Mouse (Mus musculus) midbrain, embryonic 16.5 days (tissue): ENCODE measurements around the gene Rgl3. TPM values are rescaled to one million over a fixed set of nuclear protein-coding genes. Genes with fewer than 3 reads are reported as not detected.

ENCODE experiments used
- ATAC-seq: fragments of 200-750 bp; cut with Nextera tagmentation; 2 replicates; pipeline ENCODE4 v1.8.0; 2017; ENCODE audit warnings: moderate TSS enrichment
- H3K27ac ChIP-seq: fragments of 300-500 bp; sonication (generic); 2 replicates; pipeline ENCODE4 v1.5.1; 2014; ENCODE audit warnings: mild to moderate bottlenecking, low read length, mixed read lengths
- H3K27me3 ChIP-seq: fragments of 300-500 bp; sonication (generic); 2 replicates; pipeline ENCODE4 v1.6.1; 2014; ENCODE audit warnings: low read depth, low read length, mixed read lengths; ENCODE audit not compliant: control insufficient read depth, insufficient read depth
- H3K36me3 ChIP-seq: fragments of 300-500 bp; sonication (generic); 2 replicates; pipeline ENCODE4 v1.6.1; 2014; ENCODE audit warnings: mild to moderate bottlenecking, low read length, moderate library complexity, mixed read lengths; ENCODE audit not compliant: control insufficient read depth, insufficient read depth
- H3K4me1 ChIP-seq: fragments of 300-500 bp; sonication (generic); 2 replicates; pipeline ENCODE4 v1.6.1; 2014; ENCODE audit warnings: mild to moderate bottlenecking, low read length, mixed read lengths; ENCODE audit not compliant: control insufficient read depth, insufficient read depth
- H3K4me2 ChIP-seq: fragments of 300-500 bp; sonication (generic); 2 replicates; pipeline ENCODE4 v1.6.1; 2014; ENCODE audit warnings: mild to moderate bottlenecking, low read length, mixed read lengths
- H3K4me3 ChIP-seq: fragments of 300-500 bp; sonication (generic); 2 replicates; pipeline ENCODE4 v1.5.1; 2014; ENCODE audit warnings: low read depth, mild to moderate bottlenecking, low read length, moderate library complexity, mixed read lengths
- H3K9ac ChIP-seq: fragments of 300-500 bp; sonication (generic); 2 replicates; pipeline ENCODE4 v1.6.1; 2014; ENCODE audit warnings: low read depth, low read length, mixed read lengths
- H3K9me3 ChIP-seq: fragments of 300-500 bp; sonication (generic); replicated peaks from 2 replicates; pipeline ENCODE4 v1.6.1; 2014; ENCODE audit warnings: mild to moderate bottlenecking, low read length, mixed read lengths; ENCODE audit not compliant: control insufficient read depth, poor library complexity, severe bottlenecking
- WGBS: fragments of 180-500 bp; shearing (Covaris S2); extraction: QIAGEN DNeasy Blood & Tissue Kit; methylation state at CpG from one replicate; pipeline ENCODE4 v1.1.7; 2014; 5-methylcytosine and 5-hydroxymethylcytosine counted together
- polyA plus RNA-seq: library from polyadenylated mRNA; unstranded; fragments of >200 nt; fragmentation: Nextera tagmentation; extraction: Ambion mirVana; gene quantifications from 2 replicates; pipeline ENCODE4 v1.2.1, GENCODE M21; 2015

The Rgl3 gene
- polyA plus RNA-seq, 1 experiment from 2014 or later, result 0.88 TPM

GRCm38 (mm10) chr9:21992227-21992626 lies 3.0 kb upstream of the Rgl3 start:
- 75% methylated on average over 4 of the region's 4 CpGs for WGBS
- H3K9ac ChIP-seq, result no peak overlapping the region
- no peak overlapping the region for H3K4me2 ChIP-seq
- no peak overlapping the region for H3K4me3 ChIP-seq
- no peaks in the 10 kb centered on the region for H3K36me3 ChIP-seq
- peaks cover 19% of the 10 kb centered on the region for H3K4me1 ChIP-seq
- H3K9me3 ChIP-seq, result no peaks in the 10 kb centered on the region
- H3K27ac ChIP-seq, result no peak overlapping the region
- ATAC-seq, result no peak
- H3K27me3 ChIP-seq, result peaks cover 41% of the 10 kb centered on the region

- peak overlapping the region; percentile 53; the same call in 1 of the 2 replicates for H3K9ac ChIP-seq
- under 1% methylated on average over 32 of the region's 32 CpGs for WGBS
- H3K4me3 ChIP-seq, result peak overlapping the region; percentile 35
- H3K27ac ChIP-seq, result no peak overlapping the region
- H3K27me3 ChIP-seq, result peaks cover 48% of the 10 kb centered on the region
- peaks cover 19% of the 10 kb centered on the region for H3K4me1 ChIP-seq
- 0 out of 2 replicates have a peak, but pooled peaks have one; percentile 38 for ATAC-seq
- H3K36me3 ChIP-seq, result no peaks in the 10 kb centered on the region
- no peaks in the 10 kb centered on the region for H3K9me3 ChIP-seq
- peak overlapping the region; percentile 75 for H3K4me2 ChIP-seq
These were observed 685 bp downstream of the Rgl3 start for GRCm38 (mm10) chr9:21988421-21989101.

- ATAC-seq, result no peak
- Histone ChIP-seq H3K9me3 (no peaks in the 10 kb centered on the region), H3K4me1 (peaks cover 19% of the 10 kb centered on the region), H3K4me2 (peak overlapping the region; percentile 75), H3K9ac (0 out of 2 replicates have a peak overlapping the region, but pooled peaks have one; percentile 38), H3K27me3 (peaks cover 48% of the 10 kb centered on the region), H3K27ac (no peak overlapping the region), H3K36me3 (no peaks in the 10 kb centered on the region), H3K4me3 (peak overlapping the region; percentile 35)
- WGBS, result 10% methylated on average over 36 of the region's 36 CpGs
These were observed 1.5 kb downstream of the Rgl3 start for GRCm38 (mm10) chr9:21987592-21988342.

GRCm38 (mm10) chr9:21983911-21984310 lies 5.3 kb downstream of the Rgl3 start:
- H3K4me1 ChIP-seq, result peaks cover 12% of the 10 kb centered on the region
- H3K27ac ChIP-seq, result no peak overlapping the region
- H3K4me2 ChIP-seq, result no peak overlapping the region
- no peaks in the 10 kb centered on the region for H3K36me3 ChIP-seq
- 10% methylated on average over 3 of the region's 3 CpGs for WGBS
- no peaks in the 10 kb centered on the region for H3K9me3 ChIP-seq
- peaks cover 21% of the 10 kb centered on the region for H3K27me3 ChIP-seq
- ATAC-seq, result no peak
- H3K4me3 ChIP-seq, result no peak overlapping the region
- H3K9ac ChIP-seq, result no peak overlapping the region

DNA sequence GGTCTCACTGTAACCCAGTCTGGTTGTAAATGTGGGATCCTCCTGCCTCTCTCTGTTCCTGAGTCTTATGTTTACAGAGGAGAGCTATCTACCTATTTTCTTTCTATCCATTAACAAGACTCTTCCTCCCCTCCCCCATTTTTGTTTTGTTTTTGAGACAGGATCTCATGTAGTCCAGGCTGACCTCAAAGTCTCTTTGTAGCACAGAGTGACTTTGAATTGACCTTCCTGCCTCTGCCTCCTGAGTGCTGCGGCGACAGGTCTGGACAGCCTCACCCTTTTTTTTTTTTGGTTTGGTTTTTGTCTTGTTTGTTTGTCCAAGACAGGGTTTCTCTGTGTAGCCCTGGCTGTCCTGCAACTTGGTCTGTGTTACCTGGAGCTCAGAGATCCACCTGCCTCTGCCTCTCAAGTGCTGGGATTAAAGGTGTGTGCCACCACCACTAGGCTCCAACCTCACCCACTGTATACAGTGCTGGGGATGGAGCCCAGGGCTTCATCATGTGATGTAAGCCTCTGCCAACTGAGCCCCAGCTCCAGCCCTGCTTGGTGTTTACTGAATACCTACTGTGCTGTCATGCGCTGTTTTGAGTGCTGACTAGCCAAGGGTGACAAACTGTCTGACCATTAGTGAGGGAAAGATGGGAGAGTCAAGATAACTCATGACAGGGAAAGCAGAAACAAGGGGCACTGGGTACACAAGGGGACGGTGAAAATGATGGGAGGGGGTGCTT lies 10.7 kb downstream of the Rgl3 start:
- Histone ChIP-seq H3K4me3 (no peak overlapping the region), H3K4me2 (no peak overlapping the region), H3K4me1 (no peaks in the 10 kb centered on the region), H3K36me3 (no peaks in the 10 kb centered on the region), H3K9ac (no peak overlapping the region), H3K9me3 (no peaks in the 10 kb centered on the region), H3K27ac (no peak overlapping the region), H3K27me3 (no peaks in the 10 kb centered on the region)
- no peak for ATAC-seq
- WGBS, result 89% methylated on average over 4 of the region's 4 CpGs

DNA sequence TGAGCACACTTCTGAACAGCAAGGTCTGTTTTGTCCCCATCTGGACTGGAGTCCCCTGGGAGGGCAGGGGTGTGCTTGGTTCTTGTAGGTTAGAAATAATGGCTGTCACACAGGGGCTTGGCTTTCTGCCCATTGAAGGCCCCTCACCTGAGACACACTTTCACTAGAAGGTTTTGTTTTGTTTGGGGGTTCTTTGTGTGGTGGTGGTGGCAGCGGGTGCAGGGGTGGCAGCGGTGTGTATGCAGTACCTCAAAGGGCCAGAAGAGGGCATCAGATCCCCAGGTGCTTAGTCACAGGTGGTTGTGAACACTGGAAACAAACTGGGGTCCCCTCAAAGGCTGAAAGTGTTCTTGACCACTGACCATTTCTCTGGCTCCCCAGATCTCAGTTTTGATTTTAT lies 11.3 kb downstream of the Rgl3 start:
- H3K27me3 ChIP-seq, result no peaks in the 10 kb centered on the region
- no peak overlapping the region for H3K9ac ChIP-seq
- no peak overlapping the region for H3K4me2 ChIP-seq
- WGBS, result 22% methylated on average over 2 of the region's 2 CpGs
- no peak for ATAC-seq
- no peaks in the 10 kb centered on the region for H3K4me1 ChIP-seq
- H3K9me3 ChIP-seq, result no peaks in the 10 kb centered on the region
- no peak overlapping the region for H3K27ac ChIP-seq
- no peaks in the 10 kb centered on the region for H3K36me3 ChIP-seq
- no peak overlapping the region for H3K4me3 ChIP-seq

DNA sequence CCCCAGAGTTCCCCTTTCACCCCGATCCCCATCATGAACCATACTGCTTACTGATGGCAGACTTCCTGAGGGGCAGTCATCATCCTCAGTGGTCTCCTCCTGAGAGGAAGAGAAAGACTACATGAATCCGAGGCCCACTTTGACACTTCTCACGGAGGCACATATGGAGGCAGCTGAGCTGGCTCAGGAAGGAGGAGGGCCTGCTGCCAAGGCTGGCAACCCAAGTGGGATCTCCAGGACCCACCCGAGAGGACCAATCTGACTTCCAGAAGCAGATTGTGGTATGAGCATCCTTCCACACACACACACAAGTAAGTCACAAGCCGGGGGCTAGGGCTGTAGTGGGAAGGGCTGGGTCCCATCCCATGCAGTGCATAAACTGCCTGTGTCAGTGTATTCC lies 11.9 kb downstream of the Rgl3 start:
- H3K36me3 ChIP-seq, result no peaks in the 10 kb centered on the region
- ATAC-seq, result no peak
- no peak overlapping the region for H3K27ac ChIP-seq
- H3K4me3 ChIP-seq, result no peak overlapping the region
- no peak overlapping the region for H3K9ac ChIP-seq
- 80% methylated on average over 5 of the region's 5 CpGs for WGBS
- H3K9me3 ChIP-seq, result no peaks in the 10 kb centered on the region
- H3K27me3 ChIP-seq, result no peaks in the 10 kb centered on the region
- no peak overlapping the region for H3K4me2 ChIP-seq
- H3K4me1 ChIP-seq, result no peaks in the 10 kb centered on the region

DNA sequence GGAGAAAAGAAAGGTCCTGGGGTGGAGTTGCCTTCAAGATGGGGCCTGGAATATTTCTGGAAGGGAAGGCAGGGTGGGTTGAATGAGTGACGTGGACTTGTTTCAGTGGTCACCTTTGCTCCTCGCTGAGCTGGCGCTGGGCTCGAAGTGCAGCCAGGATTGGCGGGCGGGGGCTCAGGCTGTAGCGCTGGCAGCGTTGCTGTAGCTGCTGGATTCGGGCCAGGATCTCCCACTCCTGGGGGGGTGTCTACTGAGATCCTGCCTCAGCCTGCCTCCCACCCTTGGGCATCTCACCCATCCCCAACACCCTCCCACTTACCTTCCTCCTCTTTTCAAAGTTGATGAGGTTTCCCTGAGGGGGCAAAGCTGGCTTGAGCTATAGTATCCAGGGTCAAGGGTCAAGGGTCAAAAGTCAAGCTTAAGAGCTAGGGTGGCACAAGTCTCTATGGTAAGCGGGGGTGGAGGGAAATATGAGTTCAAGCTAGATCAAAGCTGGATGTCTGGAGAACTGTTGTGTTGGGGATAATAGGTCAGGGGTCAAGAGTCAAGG lies 12.5 kb downstream of the Rgl3 start:
- no peak overlapping the region for H3K27ac ChIP-seq
- no peaks in the 10 kb centered on the region for H3K4me1 ChIP-seq
- no peak overlapping the region for H3K4me3 ChIP-seq
- H3K36me3 ChIP-seq, result no peaks in the 10 kb centered on the region
- ATAC-seq, result no peak
- no peak overlapping the region for H3K4me2 ChIP-seq
- 87% methylated on average over 10 of the region's 10 CpGs for whole genome bisulfite sequencing
- H3K27me3 ChIP-seq, result no peaks in the 10 kb centered on the region
- H3K9me3 ChIP-seq, result no peaks in the 10 kb centered on the region
- no peak overlapping the region for H3K9ac ChIP-seq
